Mouse (Mus musculus): ENCODE results near the gene Bcl2l13.

GRCm38 (mm10) chr6:120879046-120879445 lies 43.0 kb downstream of the Bcl2l13 start:
- no peak for TF ChIP-seq CTCF (IDR thresholded peaks at IDR 0.05; ENCODE audit: insufficient read depth, low read depth, low read length)
- no peak for TF ChIP-seq POLR2A (IDR thresholded peaks at IDR 0.05; ENCODE audit: insufficient read depth, low read depth, low read length)

Data from olfactory bulb, adult 2 months (tissue).